Mouse (Mus musculus) 3T3-L1 (cell line): ENCODE data around the gene Rpl12.

ENCODE experiments used
- DNase-seq: peaks from one replicate; pipeline ENCODE4 v3.0.0-alpha.2; 2015; ENCODE audit warnings: low read depth, low spot score

Gene Rpl12

DNA sequence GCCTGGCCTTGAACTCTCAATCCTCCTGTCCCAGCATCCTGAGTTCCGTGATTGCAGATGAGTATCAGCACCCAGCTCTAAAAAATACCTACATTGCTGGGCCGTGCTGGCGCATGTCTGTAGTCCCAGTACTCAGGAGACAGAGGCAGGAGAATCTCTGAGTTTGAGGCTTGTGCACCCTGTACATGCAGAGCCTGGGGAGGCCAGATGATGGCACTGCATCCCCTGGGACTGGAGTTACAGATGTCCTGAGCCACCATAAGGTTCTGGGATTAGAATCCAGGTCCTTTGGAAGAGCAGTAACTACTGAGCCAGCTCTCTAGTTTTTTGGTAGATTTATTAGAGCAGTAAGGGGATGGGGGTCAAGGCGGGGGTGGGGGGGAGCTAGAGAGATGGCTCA, 20.9 kb upstream of the Rpl12 start:
- DNase-seq: no peak

DNA sequence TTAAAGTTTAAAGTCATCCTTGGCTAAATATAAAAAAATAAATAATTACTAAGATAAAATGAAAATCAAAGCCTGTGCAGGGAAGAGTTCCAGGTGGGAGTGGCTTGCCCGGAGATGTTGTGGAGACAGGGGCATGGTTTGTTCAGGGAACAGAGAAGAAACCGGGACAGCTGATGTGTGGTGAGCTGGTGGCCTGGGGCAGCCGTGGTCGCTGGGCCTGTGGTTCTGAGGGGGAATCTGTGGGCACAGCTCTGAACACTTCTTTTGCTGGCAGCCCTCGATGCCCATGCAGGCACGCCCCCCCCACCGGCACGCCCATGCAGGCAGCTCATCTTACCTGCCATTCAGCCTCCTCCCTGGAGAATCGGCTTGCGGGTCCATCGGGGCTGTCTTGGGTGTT, 13.9 kb upstream of the Rpl12 start:
- DNase-seq: no peak

DNA sequence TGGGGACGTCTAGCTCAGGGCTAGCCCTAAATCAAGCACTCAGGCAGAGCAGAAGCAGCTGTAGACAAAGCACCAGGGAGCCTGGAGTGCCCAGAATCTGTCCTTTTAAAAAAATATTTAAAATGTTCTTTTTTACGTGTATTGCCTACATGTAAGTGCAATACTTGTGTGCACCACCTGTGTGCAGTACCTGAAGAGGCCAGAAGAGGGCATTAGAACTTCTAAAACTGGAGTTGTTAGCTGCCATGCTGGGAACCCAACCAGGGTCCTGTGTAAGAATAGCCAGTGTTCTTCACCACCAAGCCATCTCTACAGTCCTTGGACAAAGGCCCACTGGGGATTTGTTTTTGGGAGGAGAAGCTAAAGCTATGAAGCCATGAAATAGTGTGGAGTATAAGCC, 6.8 kb upstream of the Rpl12 start:
- DNase-seq: peak; percentile 21

DNA sequence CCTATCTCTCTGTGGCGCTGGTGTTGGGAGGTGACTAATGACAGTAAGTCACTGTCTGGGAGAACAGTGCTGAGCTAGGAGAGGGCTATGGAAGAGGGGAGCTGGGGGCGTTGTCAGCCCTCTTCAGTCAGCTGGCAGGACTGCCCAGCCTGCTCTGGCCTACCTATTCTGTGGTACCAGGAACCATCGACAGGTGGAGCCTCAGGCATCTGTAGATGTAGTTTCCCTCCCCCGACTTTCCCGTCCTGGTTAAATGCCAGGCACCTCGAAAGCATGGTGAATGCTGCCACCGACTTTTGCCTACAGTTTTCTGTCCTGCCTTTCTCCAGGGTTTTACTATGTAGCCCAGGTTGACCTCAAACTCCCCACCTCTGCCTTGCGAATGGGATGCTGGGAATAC, 4.0 kb upstream of the Rpl12 start:
- no peak for DNase-seq

DNA sequence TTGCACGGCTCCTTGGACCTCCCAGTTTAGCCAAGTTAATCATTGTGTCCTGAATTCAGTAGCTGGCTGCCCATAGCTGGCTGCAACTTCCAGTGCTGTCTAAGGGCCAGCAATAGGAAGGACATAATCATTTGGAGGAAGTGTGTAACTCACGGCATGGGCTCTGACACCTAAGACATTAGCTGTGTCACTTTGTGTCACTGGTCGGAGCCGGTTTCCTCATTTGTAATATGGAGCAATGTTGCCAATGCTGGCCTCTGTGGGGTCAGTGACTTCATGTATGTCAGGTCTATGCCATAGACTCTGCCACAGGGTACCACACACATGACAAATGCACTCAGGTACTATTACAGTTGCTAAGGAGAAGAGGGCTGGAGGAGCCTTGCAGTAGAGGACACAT, 1.1 kb upstream of the Rpl12 start:
- DNase-seq: no peak

DNA sequence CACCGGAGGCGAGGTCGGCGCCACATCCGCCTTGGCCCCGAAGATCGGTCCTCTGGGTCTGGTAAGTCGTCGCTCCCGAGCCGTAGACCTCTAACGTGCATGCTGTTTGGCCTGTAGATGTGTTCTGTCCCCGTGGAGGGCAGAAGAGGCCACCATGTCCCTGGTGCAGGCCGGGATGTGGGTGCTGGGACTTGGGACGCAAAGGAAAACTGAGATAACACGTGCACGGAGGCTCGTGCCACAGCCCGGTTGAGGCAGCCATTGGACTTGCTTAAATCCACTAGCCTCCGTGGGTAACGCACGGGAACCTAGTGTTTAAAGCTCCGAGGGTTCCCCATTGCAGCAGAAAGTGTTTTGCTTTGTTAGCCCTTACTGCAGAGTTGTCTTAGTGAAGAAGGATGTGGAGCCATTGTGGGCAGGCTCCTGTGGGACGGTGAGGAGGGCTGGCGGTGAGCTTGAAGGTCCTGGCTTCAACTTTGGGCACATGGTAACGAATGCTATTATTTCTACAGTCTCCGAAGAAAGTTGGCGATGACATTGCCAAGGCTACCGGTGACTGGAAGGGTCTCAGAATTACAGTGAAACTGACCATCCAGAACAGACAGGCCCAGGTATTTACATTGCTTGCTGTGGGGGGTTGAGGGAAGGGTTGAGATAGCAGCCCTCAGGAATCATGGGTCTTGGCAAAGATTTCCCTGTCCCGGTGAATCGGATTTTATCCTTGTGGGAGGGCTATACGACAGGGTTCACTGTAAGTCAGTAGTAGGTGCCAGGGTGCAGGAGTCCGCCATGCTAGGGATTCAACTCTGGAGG, 909 bp downstream of the Rpl12 start:
- DNase-seq: peak; percentile 47

DNA sequence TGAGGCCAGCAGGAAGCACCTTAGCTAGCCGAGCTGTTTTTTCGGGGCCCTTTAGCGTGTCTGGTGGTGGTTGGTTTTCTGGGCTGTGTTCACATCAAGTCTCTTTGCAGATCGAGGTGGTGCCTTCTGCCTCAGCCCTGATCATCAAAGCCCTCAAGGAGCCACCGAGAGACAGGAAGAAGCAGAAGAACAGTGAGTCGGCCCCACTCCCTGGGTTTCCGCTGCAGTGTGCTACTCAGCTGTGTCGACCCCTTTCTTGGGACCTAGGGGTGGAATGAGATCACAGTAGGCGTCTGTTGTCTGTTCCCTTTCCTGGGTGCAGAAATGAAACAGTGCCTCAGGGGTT, 1.5 kb downstream of the Rpl12 start:
- DNase-seq: no peak

DNA sequence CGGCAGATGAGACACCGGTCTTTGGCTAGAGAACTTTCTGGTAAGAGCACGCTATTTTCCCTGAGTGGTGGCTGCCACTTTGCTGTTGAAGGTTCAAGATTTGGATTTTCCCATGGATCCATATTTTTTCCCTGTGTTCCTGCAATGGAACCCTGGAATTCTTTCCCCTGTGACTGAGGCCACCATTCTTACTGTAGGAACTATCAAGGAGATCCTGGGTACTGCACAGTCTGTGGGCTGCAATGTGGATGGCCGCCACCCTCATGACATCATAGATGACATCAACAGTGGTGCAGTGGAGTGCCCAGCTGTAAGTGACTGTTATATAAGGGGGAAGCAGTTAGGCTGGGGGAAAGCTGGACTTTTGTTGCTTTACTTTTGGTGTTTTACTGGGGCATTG, 2.2 kb downstream of the Rpl12 start:
- DNase-seq: peak; percentile 51

DNA sequence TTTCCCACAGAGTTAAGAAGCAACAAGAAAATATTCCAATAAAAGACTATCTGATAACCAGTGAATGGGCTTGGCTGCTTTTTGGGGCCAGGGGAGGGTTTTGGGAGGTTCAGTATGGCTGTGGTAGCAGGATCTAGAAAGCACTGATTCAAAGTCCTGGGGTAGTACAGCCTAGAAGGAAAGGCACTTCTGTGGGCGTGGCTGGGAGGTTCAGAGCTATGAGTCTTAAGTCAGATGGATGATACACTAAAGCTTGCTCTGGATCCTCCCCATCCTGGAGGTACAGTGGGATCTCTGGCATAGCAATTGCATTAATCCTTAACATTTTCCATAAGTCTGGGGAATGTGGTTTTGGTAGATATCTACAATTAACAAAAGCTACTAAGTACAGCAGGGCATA, 2.6 kb downstream of the Rpl12 start:
- peak; percentile 79 for DNase-seq

DNA sequence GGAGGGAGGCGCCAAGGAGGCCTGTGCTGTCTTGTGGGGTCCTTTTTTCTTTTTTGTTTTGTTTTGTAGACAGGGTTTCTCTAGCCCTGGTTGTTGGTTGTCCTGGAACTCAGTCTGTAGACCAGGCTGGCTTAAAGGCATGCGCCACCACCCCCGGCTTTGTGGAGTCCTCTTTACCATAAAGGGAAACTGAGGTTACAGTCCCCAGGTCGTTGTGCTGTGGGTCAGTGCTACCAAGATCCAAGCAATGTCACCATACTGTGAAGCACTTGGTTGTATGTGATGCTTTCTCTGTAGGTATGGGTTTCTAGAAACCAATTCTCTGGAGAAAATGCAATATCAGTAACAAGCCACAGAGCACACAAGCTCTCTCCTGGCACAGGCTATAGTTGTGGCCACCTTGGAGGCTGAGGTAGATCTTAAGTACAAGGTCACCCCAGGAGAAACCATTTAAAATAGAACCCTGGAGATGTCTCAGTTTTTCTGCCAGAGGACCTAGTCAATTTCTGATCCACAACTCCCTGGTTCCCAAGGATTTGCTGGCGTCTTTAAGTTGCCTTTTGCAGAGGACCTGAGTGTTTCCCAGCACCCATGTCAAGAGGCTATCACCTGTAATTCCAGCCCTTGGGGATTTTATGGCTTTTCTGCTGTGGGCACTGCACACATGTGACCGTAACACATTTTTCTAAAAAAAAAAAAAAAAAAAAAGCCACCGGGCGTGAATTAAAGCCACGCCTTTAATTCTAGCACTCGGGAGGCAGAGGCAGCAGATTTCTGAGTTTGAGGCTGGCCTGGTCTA, 3.5 kb downstream of the Rpl12 start:
- peak; percentile 52 for DNase-seq

DNA sequence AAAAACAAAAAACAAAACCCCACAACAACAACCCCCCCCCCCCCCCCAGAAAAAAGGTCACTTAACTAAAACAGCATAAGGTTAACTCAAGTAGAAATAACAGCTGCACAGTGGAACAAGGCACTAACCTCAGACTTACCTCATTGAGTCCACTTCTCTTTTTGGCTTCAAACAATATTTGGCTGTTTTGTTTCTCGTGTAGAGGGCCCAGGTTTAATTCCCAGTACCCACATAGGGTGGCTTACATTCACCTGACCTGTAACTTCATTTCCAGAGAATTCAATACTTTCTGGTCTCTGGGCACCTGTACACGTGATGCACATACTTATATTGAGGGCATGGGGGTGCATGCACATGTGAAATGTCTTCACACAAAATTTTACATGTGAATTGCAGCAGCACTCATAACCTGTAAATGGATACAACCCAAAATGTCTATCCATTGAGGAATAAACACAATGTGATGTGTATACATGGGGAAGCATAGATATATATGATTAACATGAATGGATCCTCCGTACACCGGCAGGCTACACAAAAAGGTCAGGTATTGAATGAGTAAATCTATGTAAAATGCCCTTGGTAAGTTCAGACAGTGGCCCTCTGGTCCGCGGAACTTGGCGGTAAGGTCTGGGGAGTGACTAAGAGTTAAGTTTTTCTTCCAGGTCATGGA, 4.3 kb downstream of the Rpl12 start:
- DNase-seq: peak; percentile 74

DNA sequence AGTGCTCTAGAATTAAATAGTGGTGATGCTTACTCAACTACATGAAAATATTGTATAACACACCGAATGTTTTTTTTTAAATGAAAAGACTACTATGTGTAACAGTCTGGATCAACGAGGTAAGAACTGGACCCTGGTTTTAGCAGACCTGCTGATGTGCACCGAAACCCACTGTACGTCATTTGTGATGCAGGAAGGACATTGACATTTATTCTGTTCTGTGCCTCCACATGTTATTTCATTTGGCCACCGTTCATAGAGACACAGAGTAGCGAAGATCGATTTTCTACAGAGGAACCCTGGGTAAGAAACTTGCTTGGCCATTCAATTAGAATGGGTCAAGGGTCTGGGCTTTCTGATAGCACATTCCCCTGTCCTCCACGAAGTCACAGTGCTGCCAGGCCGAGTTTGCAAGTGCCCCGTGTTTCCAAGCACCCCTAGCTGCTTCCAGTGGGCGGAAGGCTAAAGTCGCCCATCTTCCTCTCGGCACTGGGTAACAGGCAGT, 4.9 kb downstream of the Rpl12 start:
- peak; percentile 55 for DNase-seq

DNA sequence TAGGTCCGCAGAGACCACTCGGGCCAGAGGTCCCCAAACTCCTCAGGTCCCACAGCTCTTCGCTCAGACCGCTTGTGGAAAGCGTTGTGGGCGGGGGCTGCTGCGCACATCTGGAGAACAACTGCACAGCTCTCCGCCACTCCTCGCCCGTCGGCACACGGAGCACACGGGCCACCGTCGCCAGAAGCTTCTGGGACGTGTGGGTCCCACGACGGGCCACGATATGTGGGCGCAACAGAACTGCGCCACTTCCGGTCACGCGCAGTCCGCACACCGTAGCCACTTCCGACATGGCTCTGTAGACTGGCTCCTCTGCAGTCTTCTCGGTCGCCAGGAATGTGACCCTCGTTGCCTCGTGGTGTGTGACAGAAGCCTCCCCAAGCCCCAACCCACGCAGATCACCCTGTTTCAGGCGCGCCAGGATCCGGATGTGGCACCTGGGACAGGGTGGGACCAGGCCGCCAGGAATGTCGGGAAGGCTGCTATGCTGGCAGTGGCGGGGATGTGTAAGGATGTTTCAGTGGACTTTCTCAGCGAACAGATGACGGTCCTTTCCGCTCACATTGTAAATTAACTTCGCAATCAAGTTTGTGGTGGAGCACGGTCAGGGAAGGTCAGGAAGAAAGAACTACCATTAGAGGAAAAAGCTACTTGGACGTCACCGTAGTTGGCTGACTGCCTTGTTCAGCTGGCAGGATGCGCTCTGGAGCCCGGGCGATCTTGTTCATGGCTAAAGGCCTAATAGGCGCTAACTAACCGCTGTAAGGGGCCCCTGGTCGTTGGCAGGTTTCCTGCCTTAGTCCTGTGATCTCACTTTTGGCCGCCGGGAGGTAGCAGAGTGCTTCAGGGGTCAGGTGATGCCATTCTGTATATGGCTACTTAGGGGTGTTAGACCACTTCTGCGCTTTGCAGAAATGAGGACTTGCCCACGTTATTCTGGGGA, 5.6 kb downstream of the Rpl12 start:
- peak; percentile 94 for DNase-seq

DNA sequence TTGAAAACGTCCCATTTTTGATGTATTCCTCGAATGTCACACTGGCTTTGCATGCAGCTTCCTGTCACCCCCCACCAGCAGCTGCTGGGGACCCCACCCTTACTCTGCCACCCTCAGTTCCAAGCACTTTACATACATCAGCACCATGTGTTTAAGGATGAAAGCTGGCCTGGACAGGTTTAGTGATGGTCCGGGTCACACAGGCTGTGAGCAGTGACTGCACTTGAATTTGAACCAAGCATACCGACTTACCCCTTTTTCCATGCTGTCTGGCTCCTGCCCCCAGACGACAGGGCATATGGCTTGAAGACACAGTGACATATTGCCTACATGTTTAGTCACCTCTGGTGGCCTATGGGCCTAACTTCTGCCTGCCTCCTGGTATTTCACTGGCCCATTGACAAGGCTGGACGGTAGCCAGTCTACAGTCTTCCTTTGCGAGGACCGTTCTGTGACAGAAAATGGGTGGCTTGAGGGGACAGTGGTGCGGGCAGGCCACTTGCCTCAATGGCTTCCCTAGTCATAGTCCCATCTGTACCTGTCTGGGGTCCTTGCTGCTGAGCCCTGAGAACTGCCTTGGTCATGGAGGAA, 6.8 kb downstream of the Rpl12 start:
- no peak for DNase-seq

DNA sequence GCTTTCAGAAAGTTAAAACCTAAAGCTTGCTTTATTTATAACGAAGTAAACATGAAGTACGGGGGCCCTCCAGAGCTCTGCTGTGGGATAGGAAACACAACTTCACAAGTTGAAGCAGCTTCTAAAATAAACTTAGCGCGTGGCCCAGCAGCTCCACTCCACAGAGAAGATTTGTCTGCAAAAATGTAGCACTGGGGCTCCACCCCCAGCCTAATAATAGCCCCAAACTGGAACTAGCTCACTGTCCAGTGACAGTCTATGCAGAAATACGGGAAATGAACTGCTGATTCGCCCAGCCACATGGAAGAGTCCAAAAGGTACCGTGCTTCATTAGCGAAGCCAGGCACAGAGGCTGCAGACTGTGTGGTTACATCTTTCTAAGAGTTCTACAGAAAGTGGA, 8.0 kb downstream of the Rpl12 start:
- no peak for DNase-seq

DNA sequence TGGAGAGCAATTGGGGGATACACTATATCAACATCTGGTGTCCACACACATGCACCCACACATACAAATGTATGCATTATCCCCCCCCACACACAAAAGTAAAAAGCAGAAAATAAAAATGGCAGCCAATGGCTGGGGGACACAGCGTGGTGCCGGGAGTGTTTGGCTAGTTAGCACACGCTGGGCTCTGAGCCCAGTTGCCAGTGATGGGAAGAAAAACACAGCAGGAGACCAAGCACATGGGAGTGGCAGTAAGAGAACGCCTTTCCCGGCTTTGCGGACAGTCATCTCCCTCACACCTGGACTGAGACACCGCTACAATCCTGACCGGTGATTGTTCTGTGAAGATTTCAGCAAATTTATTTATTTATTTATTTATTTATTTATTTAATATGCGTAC, 9.9 kb downstream of the Rpl12 start:
- DNase-seq: no peak

DNA sequence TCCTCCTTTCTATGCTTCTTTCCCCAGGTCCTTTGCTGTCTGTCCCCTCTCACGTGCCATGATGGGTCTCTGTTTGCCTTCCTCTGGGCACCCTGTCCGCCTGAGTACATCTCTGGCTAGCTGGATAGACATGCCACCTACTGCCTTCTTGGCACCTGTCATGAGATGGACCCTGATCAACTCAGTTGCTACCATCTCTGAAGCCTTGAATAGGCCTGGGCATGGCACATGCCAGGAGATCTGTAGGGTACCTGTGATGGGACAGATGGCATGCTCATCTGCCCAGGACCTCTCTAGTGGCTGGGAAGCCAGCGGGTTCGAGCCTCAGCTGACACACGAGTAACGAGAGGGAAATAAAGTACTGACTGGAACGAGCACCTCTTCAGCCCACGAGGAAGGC, 12.9 kb downstream of the Rpl12 start:
- no peak for DNase-seq

DNA sequence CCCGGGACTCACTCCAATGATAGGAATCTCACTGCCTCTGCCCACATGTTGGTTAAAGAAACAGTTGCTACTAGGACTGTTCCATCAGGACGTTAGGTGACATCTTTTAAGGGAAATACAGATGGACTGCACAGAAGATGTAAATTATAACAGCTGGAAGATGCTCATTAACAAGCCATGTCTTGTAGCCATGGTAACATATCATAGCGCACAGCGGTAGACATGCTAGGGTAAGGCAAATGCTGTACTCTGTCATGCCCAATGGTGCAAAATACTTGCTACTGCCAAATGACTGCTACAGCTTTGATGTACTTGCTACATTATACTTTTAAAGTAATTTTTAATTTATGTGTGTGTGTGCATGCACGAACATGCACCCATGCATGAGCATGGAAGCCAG, 15.8 kb downstream of the Rpl12 start:
- no peak for DNase-seq

DNA sequence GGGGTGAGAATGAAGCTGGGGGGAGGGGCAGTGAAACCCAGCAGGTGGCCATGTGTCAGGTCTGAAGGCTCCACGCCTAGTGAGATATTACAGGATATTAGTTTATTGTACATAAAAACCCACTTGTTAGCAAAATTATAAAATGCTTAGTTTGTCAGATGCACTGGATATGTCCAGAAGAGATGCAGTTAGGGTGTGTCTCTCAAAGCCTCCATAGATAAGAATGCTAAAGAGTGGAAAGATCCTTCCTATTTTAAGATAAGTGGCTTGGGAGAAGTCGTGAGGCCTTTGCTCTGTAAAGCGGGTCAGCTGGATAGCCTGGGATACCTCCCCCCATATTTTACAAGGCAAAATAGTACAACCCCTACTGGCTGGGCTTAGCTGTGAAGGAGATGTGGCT, 17.3 kb downstream of the Rpl12 start:
- no peak for DNase-seq

DNA sequence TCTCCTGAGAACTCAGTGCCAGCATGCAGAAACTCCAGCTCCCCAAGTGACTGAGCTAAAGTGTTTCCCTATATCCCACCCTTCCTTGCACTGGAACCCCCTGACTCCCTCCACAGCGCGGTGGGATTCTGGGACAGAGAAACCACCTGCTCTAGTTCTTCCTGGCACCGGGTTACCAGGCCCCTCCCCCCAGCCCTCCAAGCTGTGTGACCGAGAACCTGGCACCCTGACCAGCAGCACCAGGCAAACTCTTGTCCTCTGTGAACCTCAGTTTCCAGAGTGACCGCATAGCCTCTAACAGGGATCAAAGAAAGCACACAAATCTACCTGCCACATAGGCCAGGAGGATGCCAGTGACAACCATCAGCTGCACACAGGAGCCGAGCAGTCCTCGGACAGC, 18.3 kb downstream of the Rpl12 start:
- DNase-seq: no peak

DNA sequence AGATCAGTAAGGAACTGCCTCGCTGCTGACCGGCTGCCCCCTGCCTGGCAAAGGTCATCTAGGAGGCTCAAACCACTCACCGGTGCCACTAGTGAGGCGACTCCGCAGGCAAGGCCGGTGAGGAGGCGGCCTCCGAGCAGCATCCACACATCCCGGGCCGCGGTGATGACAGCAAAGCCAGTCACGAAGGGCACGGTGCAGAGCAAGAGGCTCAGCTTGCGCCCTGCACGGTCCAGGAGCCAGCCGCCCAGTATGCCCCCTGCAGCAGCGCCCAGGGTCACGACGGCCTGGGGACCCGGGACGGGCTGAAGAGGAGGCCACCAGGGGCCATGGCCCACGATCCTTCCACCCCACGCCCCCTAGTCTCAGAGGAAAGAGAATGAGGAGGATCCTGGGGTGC, 19.9 kb downstream of the Rpl12 start:
- no peak for DNase-seq
